Mouse (Mus musculus): ENCODE data around the gene B230219D22Rik. TPM values are rescaled to one million over a fixed set of nuclear protein-coding genes. Genes with fewer than 3 reads are reported as not detected.

The B230219D22Rik gene
- 26.4 and 44.2 TPM in 2 replicates for polyA plus RNA-seq (2012; rRNA removed; ENCODE audit: low replicate concordance)

DNA sequence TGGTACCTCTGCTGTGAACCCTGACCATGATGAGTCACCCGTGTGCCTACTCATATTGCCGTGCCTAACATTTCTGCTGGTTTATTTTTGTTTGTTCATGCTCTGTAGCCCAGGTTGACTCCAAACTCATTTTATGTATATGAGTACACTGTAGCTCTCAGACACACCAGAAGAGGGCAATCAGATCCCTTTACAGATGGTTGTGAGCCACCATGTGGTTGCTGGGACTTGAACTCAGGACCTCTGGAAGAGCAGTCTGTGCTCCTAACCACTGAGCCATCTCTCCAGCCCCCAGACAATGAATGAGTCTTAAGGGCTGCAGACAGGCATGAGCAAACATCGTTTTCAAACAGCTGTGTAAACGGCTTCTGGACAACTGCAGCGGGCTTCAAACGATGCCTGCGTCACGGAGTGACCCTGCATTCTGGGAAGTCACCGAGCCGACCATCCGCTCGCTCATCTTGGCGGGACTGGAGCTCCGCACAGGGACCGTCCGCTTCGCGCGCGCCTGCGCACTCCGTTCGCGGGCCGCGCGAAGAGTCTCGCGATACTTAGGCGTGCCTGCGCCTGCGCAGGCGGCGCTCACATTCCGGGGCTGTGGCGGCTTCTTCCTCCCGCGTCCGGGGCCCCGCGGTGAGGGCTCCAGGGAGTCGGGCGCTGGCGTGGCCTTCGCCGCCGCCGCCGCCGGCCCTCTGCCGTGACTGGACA is at the start of gene B230219D22Rik:
Gene B230219D22Rik (plus strand): TSS at position 590 of the 708 bp plus-strand sequence.

DNA sequence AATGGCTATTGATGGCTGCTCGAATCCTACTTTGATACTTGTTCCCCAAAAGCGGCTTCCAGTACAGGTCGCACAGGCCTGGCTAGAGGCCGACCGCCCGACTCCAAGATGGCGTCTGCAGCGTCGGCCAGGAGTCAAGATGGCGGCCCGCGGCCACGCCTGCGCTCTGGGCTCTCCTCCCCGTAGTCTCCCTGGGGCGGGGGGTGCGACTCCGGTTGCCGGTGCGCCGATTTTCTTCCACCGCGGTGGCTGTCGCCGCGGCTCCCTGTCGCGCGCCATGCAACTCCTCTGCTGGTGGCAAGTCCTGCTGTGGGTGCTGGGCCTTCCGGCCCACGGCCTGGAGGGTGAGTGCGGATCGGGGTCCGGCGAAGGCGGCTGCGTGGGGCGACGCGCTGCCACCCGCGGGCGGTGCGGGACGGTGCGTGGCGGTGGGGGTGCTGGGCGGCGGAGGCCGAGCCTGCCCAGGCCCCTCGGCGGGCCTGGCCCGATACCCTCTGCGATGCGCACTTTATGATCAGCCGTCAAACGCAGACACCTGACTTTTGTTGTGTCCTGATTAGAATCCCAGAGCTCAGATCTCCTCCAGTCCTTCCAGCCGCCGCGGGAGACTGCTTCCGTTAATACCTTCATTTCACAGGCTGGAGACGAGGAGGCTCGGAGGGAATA is 21.7 kb downstream of the B230219D22Rik start, which contains the start of gene Txndc15:
Gene Txndc15 (plus strand): TSS at position 150 of the 666 bp plus-strand sequence.

DNA sequence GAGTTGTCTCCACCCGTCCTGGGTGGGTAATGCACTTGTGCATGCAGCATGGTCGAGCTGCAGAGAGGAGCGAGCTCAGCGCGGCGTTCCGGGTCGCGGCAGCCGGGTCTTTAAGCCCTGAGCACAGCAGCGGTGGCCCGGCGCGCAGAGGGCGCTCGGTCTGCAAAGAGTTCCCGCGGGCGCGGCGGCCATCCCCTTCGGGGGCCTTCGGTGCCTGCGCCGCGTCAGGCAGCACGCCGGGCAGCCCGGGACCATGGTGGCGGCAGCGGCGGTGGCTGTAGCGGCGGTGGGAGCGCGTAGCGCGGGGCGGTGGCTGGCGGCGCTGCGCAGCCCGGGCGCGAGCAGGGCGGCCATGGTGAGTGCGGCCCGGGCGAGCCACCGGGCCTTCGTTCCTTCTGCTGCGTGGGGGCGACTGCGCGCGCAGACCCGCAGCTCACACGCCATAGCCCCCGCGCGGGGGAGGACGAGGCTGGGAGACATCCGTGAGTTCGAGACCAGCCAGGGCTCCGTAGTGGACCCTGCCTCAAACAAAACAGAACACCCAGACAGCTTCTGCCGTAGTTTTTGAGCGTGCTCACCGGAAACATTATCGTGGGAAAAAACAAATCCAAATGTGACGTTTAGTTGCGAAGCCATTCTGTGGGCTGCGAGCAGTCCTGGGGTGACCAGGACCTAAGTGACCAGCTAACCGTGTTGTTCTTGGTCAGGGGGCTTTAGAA is 34.4 kb downstream of the B230219D22Rik start, which contains the start of gene Pcbd2:
Gene Pcbd2 (plus strand): TSS at position 249 of the 719 bp plus-strand sequence.

Other genes with a start within 250 kb of the B230219D22Rik start
- gene Grk6, start 248.1 kb upstream of the B230219D22Rik start, polyA plus RNA-seq (2012; rRNA removed; ENCODE audit: low replicate concordance) = 63.0 and 79.9 TPM in 2 replicates
- gene Prr7, start 228.9 kb upstream of the B230219D22Rik start, polyA plus RNA-seq (2012; rRNA removed; ENCODE audit: low replicate concordance) = 3.6 and 11.9 TPM in 2 replicates
- 49.7 and 91.1 TPM in 2 replicates for gene Dbn1, start 205.0 kb upstream of the B230219D22Rik start, polyA plus RNA-seq (2012; rRNA removed; ENCODE audit: low replicate concordance)
- 80.1 and 240 TPM in 2 replicates for gene Pdlim7, start 179.4 kb upstream of the B230219D22Rik start, polyA plus RNA-seq (2012; rRNA removed; ENCODE audit: low replicate concordance)
- 7.0 and 15.3 TPM in 2 replicates for gene Dok3, start 163.8 kb upstream of the B230219D22Rik start, polyA plus RNA-seq (2012; rRNA removed; ENCODE audit: low replicate concordance)
- gene Ddx41, start 156.5 kb upstream of the B230219D22Rik start, polyA plus RNA-seq (2012; rRNA removed; ENCODE audit: low replicate concordance) = 44.3 and 75.9 TPM in 2 replicates
- 97.0 and 98.0 TPM in 2 replicates for gene Fam193b, start 122.0 kb upstream of the B230219D22Rik start, polyA plus RNA-seq (2012; rRNA removed; ENCODE audit: low replicate concordance)
- gene Tmed9, start 119.4 kb upstream of the B230219D22Rik start, polyA plus RNA-seq (2012; rRNA removed; ENCODE audit: low replicate concordance) = 92.6 and 134 TPM in 2 replicates
- 27.5 and 28.9 TPM in 2 replicates for gene B4galt7, start 93.2 kb upstream of the B230219D22Rik start, polyA plus RNA-seq (2012; rRNA removed; ENCODE audit: low replicate concordance)
- 22.9 and 34.9 TPM in 2 replicates for gene Caml, start 70.1 kb upstream of the B230219D22Rik start, polyA plus RNA-seq (2012; rRNA removed; ENCODE audit: low replicate concordance)
- 9.8 and 17.6 TPM in 2 replicates for gene Ddx46, start 58.1 kb upstream of the B230219D22Rik start, polyA plus RNA-seq (2012; rRNA removed; ENCODE audit: low replicate concordance)
- gene Txndc15, start 21.5 kb downstream of the B230219D22Rik start, polyA plus RNA-seq (2012; rRNA removed; ENCODE audit: low replicate concordance) = 54.7 and 71.2 TPM in 2 replicates
- 39.0 and 43.7 TPM in 2 replicates for gene Pcbd2, start 34.2 kb downstream of the B230219D22Rik start, polyA plus RNA-seq (2012; rRNA removed; ENCODE audit: low replicate concordance)
- 0.14 TPM in 1 of 2 replicates, not detected in the other for gene Catsper3, start 91.4 kb downstream of the B230219D22Rik start, polyA plus RNA-seq (2012; rRNA removed; ENCODE audit: low replicate concordance)
- 0.37 and 1.7 TPM in 2 replicates for gene Pitx1, start 143.1 kb downstream of the B230219D22Rik start, polyA plus RNA-seq (2012; rRNA removed; ENCODE audit: low replicate concordance)

Measured in subcutaneous adipose tissue, adult 2 months (tissue).